Mouse (Mus musculus) liver, adult 2 months (tissue): Measurements from ENCODE around the gene 1700061G19Rik. TPM values are rescaled to one million over a fixed set of nuclear protein-coding genes. Genes with fewer than 3 reads are reported as not detected.

ENCODE experiments used
- DNase-seq: peaks from one replicate; pipeline ENCODE4 v3.0.0-alpha.2; 2011; ENCODE audit warnings: low read depth, low spot score; ENCODE audit errors: extremely low read depth
- H3K27ac ChIP-seq: fragments of 200-500 bp; replicated peaks from 2 replicates; pipeline ENCODE4 v1.5.1; 2012; ENCODE audit warnings: low read depth, mild to moderate bottlenecking, control low read depth, inconsistent platforms, low read length; ENCODE audit not compliant: insufficient read depth
- H3K27me3 ChIP-seq: fragments of 200-500 bp; 2 replicates; pipeline ENCODE4 v1.6.1; 2012; ENCODE audit warnings: mild to moderate bottlenecking, moderate library complexity, low read length, inconsistent platforms; ENCODE audit not compliant: control insufficient read depth, insufficient read depth
- H3K36me3 ChIP-seq: fragments of 200-500 bp; 2 replicates; pipeline ENCODE4 v1.6.1; 2012; ENCODE audit warnings: low read length, inconsistent platforms; ENCODE audit not compliant: control insufficient read depth, insufficient read depth
- H3K4me1 ChIP-seq: fragments of 200-500 bp; 2 replicates; pipeline ENCODE4 v1.6.1; 2011; ENCODE audit warnings: low read length; ENCODE audit not compliant: control insufficient read depth, insufficient read depth
- H3K4me3 ChIP-seq: fragments of 200-500 bp; 2 replicates; pipeline ENCODE4 v1.5.1; 2011; ENCODE audit warnings: low read depth, mild to moderate bottlenecking, control low read depth, low read length, moderate library complexity; ENCODE audit not compliant: insufficient read depth
- H3K79me2 ChIP-seq: fragments of 200-500 bp; 2 replicates; pipeline ENCODE4 v1.6.1; 2012; ENCODE audit warnings: inconsistent platforms, mild to moderate bottlenecking, low read length, moderate library complexity; ENCODE audit not compliant: control insufficient read depth, insufficient read depth
- H3K9ac ChIP-seq: fragments of 200-500 bp; 2 replicates; pipeline ENCODE4 v1.6.1; 2012; ENCODE audit warnings: low read depth, mild to moderate bottlenecking, control low read depth, inconsistent platforms, low read length
- CTCF ChIP-seq: fragments of 200-500 bp; IDR thresholded peaks from 2 replicates; pipeline ENCODE4 v1.5.1; 2011; ENCODE audit warnings: low read depth, low read length, control low read depth
- POLR2A ChIP-seq: fragments of 200-500 bp; IDR thresholded peaks from 2 replicates; pipeline ENCODE4 v1.6.1; 2011; ENCODE audit warnings: low read length, control low read depth; ENCODE audit not compliant: insufficient read depth; ENCODE audit errors: extremely low read depth
- WGBS: fragments of 180-500 bp; shearing (Covaris S2); methylation state at CpG from one replicate; pipeline ENCODE4 v1.1.7; 2018; 5-methylcytosine and 5-hydroxymethylcytosine counted together
- polyA plus RNA-seq: library from polyadenylated mRNA; depleted of rRNA; stranded (reverse); fragments of >200 nt; gene quantifications from 2 replicates; pipeline ENCODE4 v1.2.3, GENCODE M21; 2012
- total RNA-seq: library from RNA; depleted of rRNA; stranded (reverse); fragments of >200 nt; gene quantifications from 2 replicates; pipeline ENCODE4 v1.2.3, GENCODE M21; 2014

Gene 1700061G19Rik
- total and polyA plus RNA-seq, 2 experiments: 0.02 TPM; not detected in 1

GRCm38 (mm10) chr17:56843678-56844077 is 31.6 kb upstream of the 1700061G19Rik start:
- no peak for TF ChIP-seq CTCF
- no peak for DNase-seq
- Histone ChIP-seq H3K79me2 (no peaks in the 10 kb centered on the region), H3K36me3 (no peaks in the 10 kb centered on the region), H3K27ac (no peak overlapping the region), H3K4me1 (no peaks in the 10 kb centered on the region), H3K9ac (no peak overlapping the region), H3K27me3 (no peaks in the 10 kb centered on the region), H3K4me3 (no peak overlapping the region)
- WGBS: 82% methylated on average over 5 of the region's 5 CpGs

- Histone ChIP-seq H3K27ac (no peak overlapping the region), H3K4me3 (no peak overlapping the region), H3K4me1 (no peaks in the 10 kb centered on the region), H3K79me2 (no peaks in the 10 kb centered on the region), H3K27me3 (no peaks in the 10 kb centered on the region), H3K9ac (no peak overlapping the region), H3K36me3 (no peaks in the 10 kb centered on the region)
- WGBS: 79% methylated on average over 5 of the region's 5 CpGs
- no peak for DNase-seq
- TF ChIP-seq CTCF (no peak), POLR2A (no peak)
Observed at GRCm38 (mm10) chr17:56848785-56849184, 26.5 kb upstream of the 1700061G19Rik start.

GRCm38 (mm10) chr17:56849710-56850109 is 25.6 kb upstream of the 1700061G19Rik start:
- TF ChIP-seq CTCF (no peak), POLR2A (no peak)
- Histone ChIP-seq H3K27me3 (no peaks in the 10 kb centered on the region), H3K36me3 (no peaks in the 10 kb centered on the region), H3K9ac (no peak overlapping the region), H3K4me1 (no peaks in the 10 kb centered on the region), H3K79me2 (no peaks in the 10 kb centered on the region), H3K27ac (no peak overlapping the region), H3K4me3 (no peak overlapping the region)
- whole genome bisulfite sequencing: 82% methylated on average over 13 of the region's 13 CpGs
- no peak for DNase-seq

- WGBS: 72% methylated on average over 3 of the region's 3 CpGs
- no peak overlapping the region for H3K27ac ChIP-seq
- no peaks in the 10 kb centered on the region for H3K27me3 ChIP-seq
- no peaks in the 10 kb centered on the region for H3K79me2 ChIP-seq
- no peak for DNase-seq
- H3K4me1 ChIP-seq: no peaks in the 10 kb centered on the region
- H3K36me3 ChIP-seq: no peaks in the 10 kb centered on the region
- no peak overlapping the region for H3K9ac ChIP-seq
- H3K4me3 ChIP-seq: no peak overlapping the region
- TF ChIP-seq CTCF (no peak), POLR2A (no peak)
Observed at GRCm38 (mm10) chr17:56851167-56851566, 24.1 kb upstream of the 1700061G19Rik start.

DNA sequence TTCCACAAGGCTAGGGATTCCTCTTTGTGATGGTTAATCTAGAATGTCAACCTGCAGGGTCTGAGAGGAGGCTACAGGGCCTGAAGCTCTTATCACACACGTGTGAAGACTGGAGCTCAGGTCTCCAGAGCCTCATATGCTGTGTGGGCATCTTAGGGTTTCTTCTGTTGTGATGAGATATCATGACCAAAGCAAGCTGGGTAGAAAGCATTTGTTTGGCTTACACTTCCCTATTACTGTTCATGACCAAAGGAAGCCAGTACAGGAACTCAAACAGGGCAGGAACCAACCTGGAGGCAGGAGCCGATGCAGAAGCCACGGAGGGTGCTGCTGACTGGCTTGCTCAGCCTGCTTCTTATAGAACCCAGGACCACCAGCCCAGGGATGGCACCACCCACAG is 19.9 kb upstream of the 1700061G19Rik start:
- DNase-seq: no peak
- no peak overlapping the region for H3K9ac ChIP-seq
- no peaks in the 10 kb centered on the region for H3K36me3 ChIP-seq
- no peaks in the 10 kb centered on the region for H3K4me1 ChIP-seq
- H3K27ac ChIP-seq: no peak overlapping the region
- TF ChIP-seq POLR2A (no peak), CTCF (no peak)
- no peak overlapping the region for H3K4me3 ChIP-seq
- H3K79me2 ChIP-seq: no peaks in the 10 kb centered on the region
- 82% methylated on average over 3 of the region's 3 CpGs for WGBS
- no peaks in the 10 kb centered on the region for H3K27me3 ChIP-seq

DNA sequence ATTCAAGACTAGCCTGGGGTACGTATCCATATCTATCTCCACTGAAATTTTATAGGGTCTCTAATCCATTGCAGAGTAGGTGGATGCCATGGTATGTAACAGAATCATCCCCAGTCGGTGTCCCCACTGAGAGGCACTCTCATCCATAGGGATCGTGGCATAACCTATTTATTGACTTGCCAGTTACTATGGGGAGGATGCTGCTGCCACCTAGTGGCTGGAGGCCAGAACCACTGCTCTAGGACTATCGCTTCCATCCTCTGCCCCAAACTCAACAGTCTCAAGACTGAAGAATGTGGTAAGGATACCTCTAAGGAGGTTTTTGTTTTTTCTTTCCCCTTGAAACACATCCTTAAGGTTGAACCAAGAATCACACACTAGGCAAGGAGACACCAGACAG is 17.1 kb upstream of the 1700061G19Rik start:
- WGBS: 44% methylated on average over 4 of the region's 4 CpGs

More for the DNA sequence above, 17.1 kb upstream of the 1700061G19Rik start:
- DNase-seq: peak; percentile 42
- Histone ChIP-seq H3K9ac (no peak overlapping the region), H3K36me3 (no peaks in the 10 kb centered on the region), H3K27ac (no peak overlapping the region), H3K4me3 (no peak overlapping the region), H3K4me1 (no peaks in the 10 kb centered on the region), H3K79me2 (no peaks in the 10 kb centered on the region), H3K27me3 (no peaks in the 10 kb centered on the region)
- TF ChIP-seq CTCF: peak; percentile 92
- TF ChIP-seq POLR2A: no peak
